Mouse (Mus musculus) left cerebral cortex, postnatal 36 days (tissue): ENCODE measurements at regions not wholly inside any gene's neighbourhood (a gene's known extent, or its start where the extent isn't known, plus 50 kb on each side); places are given as distances from the start of the nearest gene placed in this dataset.
"Not testable (repeated sequence)": the region's sequence is repeated elsewhere in the genome, so short reads cannot be mapped to it uniquely, and the experiment has no call there.

ENCODE experiments used
- DNase-seq, 2 experiments: peaks; one replicate each; pipeline ENCODE4 v3.0.0; 2021 to 2022; ENCODE audit warnings: low spot score in 2 of 2, mixed read lengths in 1 of 2
- intact Hi-C: fragments of 180-260 bp; cut with DNase I; formaldehyde crosslinking; loops from one replicate; pipeline ENCODE4 v1.15.1; 2025

DNA sequence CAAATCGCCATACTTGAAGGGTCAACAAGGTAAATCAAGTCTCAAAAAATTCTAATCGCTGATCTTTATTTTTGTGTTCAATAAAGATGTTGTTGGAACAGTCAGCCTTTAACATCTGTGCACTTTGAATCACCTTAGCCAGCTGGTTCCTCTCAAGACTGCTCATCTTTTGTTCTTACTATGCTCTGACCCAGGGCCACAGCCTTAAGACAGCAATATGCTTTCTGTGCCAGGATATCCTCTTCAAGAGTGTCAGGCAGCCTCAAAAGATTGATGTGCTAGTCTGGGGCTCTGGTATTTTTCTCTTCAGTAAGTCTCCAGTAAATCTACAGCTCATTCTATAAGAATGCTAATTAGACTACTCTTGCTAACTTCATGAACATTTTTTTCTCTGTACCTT is 199.9 kb downstream of the Dph6 start:
- DNase-seq: no peak
- intact Hi-C loops: no loop called here

DNA sequence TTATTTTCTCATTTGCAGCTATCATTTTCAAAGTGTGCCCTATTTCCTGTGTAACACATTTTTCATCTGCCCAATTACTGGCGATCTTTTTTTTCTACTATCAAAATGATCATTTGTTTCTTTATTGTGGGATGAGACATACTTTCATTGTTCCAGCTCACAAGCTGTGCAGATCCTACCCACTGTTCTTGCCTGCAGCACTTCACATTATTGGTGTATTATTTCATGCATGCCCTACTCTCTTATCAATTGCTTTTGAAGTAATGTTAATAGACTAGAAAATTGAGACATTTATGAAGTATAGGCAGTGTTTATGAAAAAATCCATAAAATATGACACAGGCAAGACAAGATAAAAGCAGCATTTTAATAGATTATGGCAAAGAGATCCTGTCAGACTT is 204.6 kb downstream of the Dph6 start:
- no peak for DNase-seq
- intact Hi-C loops: no loop called here

DNA sequence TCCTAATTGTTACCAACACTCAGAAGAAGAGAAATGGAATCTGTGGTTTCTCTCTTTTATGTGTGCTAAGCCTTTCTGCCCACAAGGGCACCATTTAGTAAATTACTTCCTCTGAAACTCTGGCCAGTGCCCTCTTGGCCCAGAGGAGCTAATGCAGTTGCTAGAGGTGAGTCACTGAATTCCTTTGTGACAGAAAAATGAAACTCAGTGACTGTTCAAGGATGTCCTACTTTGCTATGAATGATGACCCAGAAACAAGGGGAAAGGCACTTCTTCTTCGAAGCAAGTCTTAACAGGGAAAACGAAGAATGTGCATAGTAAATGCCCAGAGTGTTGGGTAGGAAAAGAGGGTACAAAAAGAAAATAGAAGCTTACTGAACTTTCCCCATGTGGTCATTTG is 211.0 kb downstream of the Dph6 start:
- intact Hi-C loops: no loop called here
- no peak for DNase-seq

DNA sequence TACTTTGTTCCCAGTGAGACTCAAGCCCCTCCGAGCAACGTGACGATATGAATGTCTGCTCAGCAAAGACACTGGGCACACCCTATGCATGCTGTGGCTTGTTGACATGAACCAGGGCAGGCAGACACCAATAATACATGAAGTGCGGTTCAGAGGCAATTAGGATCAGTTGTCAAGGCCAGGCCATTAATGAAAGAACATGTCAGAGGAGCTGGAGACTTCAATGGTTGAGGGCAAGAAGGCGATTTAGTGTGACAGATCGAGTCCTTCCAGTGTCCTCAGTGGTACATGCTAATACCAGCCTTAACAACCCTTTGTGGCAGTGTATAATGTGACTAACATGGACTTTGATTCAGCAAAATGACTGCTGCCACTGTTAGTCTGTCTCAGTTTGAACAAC is 213.8 kb downstream of the Dph6 start:
- intact Hi-C loops: no loop called here
- no peak for DNase-seq

DNA sequence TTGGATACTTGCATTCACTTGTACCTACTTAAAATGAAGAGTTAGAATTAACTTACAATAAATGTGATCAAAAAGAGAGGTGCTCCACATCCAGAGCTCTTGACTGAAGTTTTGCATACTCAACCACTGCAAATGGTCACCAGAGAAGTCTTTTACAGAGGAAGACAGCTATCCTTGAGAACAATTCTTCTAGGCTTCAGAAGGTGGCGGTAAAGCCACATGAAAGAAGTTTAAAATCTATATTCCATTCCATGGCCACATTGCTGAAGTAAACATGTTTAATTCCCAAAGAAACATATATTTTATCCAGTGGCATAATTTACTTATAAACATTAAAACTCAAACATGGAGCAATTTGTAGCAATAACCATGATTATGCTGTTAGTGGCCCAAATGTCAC is 215.1 kb downstream of the Dph6 start:
- no peak for DNase-seq
- intact Hi-C loops: no loop called here

DNA sequence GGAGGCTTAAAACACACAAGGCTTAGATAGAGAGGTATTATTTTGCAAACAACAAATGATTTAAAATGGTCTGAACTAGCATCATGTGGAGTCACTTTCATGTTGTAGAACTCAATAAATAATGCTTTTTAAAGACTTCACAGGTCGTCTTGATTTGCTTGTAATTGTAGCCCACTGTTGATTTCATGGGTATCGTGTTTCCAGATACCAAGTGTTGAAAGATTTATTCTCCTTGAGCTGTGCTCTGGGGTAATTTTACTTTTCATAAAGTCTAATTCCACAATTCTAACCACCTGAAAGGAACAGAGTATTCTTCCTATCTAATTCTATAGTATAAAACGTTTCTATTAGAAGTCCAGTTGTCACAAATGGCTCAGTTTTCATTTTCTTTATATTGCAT is 216.7 kb downstream of the Dph6 start:
- intact Hi-C loops: no loop called here
- no peak for DNase-seq

DNA sequence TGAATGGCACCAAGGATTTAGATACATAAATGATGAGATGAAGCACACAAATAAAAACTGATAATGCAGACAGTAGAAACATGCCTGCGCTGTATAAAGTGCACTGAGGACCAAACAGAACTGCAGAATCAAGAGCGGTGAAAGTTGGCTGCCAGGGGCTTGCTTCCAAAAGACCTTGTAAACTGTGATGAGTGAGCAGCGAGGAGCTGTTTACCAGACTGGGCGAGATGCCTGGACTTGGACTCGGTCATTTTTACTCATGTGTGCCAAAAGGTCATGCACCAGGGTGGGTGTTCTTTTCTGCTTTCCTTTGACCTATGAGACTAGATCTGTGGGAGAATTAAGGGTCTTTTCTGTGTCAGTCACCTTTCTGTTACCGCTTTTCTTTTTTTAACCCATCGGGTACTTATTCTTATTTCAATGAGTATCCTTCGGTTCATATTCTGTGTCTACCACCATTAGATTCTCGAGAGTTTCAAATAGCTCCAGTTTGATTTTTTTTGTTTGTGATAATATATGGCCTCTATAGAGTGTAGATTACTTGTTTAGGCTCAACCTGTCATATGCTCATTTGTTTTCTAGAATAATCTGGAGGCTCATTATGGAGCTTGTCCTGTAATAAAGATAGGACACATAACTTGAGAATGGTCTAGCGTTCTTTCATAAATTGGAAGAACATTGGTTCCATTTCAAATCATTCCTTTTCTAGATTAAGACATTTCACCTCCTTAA is 226.3 kb upstream of the Zfp770 start:
- DNase-seq: peak; percentile 7 to 10
- intact Hi-C loops: no loop called here

DNA sequence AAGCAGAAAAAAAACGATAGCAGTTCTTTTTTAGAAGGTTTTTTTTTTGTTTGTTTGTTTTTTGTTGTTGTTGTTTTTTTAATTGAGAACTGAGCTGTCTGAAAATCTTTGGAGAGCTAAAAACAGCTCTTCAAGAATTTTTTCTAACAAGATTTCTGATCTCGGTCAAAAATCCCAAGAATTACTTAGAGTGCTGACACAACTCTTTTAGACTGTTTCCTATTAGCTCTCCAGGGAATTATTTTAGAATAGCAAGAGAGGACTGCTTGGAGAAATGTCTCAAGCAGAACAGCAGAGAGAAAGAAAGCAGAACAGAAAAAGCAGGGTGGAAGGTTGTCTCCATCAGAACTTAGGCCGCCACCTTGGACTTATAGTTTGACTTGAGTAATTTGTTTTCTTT is 218.1 kb upstream of the Zfp770 start:
- DNase-seq: no peak
- intact Hi-C loops: no loop called here

DNA sequence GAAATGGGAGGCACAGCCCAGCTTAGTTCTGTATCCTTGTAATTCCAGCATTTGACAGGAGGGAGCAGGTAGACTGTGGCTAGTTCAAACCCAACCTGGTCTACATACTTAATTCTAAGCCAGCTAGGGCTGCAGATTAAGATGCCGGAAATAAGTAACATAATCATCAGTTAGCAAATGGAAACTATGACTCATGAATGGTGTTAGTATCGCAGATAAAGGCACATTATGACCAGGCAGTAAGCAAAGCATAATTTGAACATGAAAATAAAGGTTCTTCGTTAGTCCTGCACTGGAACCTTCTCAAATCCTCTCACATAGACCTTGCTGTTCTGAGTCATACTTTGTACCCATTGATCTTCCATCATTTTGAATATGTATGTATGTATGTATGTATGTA is 211.7 kb upstream of the Zfp770 start:
- intact Hi-C loops: no loop called here
- DNase-seq: no peak

DNA sequence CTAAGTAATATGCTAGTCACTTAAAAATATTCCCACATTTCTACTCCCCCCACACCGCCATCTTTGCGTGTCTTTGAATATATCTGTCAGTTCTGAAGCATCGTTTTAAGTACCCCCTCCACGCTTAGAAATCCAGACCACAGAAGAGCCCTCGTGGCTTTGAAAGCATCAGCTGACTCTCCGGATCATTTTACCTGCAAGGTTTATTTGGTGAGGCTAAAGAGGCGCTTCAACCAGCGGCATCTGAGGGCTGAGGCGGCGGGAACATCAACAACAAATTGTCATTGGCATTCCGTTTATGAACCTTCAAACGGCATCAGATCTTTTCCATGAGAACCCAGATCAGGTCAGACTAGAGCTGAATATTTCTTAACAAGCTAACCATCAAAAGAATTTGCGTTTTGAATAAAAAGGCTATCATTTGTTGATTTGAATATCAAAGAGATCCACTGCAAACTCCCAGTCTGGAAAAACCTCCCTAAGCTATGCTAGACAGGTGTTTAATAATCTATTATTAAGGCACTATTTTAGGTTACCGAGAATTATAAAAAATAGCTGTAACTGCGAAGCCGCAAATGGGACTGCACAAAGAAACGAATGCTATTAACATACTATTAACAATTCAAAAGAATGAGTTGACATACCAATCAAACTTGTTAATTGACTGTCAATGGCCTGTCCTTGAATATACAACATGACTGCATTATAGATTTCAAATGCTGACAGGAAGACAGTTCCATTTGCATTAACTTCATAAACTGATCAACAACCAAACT is 210.9 kb upstream of the Zfp770 start:
- no peak for DNase-seq
- intact Hi-C loops: no loop called here

DNA sequence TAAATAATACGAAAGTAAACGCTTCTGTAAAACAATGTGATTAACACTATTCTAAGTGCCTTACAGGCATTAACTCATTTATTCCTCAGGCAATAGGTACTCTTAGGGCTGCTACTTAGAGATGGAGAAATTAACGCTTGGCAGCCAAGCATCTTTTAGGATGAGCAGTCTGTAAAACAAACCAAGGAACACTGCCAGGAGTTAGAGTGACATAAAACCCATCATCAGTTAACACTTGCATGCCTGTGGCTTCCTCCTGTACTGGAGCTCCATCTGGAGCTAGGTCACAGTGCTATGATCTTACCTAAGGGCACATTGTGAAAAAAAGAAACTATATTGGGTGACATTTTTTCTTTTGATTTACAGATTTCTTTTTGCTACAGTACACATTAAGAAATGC is 209.4 kb upstream of the Zfp770 start:
- intact Hi-C loops: no loop called here
- no peak for DNase-seq

DNA sequence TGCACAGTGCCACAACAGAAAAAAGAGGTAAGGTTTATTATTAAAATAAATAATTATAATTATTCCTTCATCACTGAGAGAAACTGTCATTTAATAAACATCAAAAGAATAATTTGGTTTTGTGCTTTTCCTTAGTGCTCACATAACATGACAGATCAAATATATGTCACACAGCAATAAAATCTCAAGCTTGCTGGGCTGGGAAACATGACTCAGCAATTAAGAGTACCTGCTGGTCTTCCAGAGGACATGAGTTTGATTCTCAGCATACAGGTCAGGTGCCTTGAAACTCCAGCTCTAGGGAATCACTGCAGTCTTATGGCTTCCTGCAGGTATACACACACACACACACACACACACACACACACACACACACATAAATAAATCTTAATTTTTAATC is 208.3 kb upstream of the Zfp770 start:
- no peak for DNase-seq
- intact Hi-C loops: no loop called here

DNA sequence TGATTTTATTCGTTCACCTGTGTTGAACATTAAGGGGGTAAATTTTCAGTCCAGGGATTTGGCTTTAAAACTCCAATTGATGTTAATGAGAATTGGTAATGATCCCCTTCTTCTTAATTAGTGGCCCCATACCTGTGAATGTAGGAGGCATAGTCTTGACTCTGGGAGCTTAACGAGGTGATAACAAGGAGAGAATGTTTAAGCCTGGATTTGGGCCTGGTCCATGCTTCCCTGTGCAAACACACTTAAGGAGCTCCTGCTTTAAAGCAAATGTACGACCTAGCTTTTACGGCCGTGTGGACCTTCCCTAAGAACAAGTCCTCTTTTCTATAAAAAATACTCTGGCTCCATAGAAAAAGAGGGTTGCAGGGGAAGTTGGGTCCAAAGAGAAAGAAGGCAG is 206.1 kb upstream of the Zfp770 start:
- no peak for DNase-seq
- intact Hi-C loops: no loop called here

DNA sequence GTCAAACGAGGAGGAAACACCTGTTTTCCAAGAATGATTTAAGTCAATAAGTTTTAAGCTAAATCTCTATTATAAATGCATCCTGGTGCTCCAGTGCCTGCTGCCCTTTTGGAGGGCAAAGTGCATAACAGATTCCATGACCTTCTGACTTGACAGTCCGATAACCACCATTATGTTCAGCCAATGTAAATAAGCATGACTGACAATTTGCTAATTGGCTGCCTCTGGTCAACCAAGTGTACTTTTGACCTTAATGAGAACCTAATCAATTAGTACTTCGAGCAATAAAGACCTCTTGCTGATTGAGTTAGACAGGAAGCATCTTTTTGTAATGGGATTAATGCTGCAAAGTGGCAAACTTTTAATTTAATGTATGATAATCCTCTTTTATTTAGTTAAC is 183.3 kb upstream of the Zfp770 start:
- intact Hi-C loops: no loop called here
- DNase-seq: no peak

DNA sequence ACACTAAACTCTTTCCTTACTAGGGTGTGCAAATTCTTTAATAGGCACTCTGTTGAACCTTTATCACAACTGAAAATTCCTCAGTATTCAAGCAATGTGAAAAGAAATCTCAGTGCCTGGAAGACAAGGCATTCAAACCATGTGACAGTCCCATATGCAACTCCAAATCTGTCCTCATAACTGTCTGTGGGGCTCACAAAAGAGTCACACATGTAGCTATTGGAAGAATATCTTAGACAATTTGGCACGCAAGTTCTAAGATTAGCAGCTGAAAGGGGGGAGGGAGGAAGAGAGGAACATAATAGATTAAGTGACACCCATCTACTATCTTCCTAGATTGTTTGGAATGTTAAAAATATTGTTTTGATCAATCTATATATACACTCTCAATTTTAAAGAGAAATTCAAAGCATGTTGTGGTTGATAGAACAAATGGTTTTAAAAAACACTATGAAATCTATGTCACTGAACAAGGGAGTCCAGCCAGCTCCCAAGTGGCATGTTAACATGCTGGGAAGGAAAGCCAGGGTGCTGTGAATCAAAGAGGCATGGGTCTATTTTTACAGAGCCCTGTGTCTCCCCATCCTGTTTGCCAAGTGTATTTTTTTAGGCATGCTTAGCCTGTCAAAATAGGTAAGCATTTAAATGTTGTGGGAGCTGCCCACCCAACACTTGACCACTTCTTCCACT is 177.7 kb upstream of the Zfp770 start:
- no peak for DNase-seq
- intact Hi-C loops: no loop called here

DNA sequence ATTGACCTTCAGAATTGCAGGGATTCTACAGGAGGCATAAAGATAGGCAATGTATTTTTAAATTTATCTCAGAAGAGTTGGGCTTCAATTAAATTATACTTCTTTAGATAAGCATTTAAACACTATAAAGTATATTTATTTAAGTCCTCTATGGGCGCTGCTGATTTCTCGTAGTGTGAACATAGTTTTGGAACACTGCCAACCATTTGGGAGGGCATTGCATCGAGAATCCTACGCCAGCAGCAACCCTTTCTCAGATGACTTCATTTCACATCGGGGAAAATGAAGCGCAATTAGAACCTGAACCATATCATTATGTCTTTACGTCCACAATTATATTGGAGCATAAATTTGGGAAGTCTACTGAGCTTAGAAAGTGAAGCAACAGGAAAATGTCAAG is 172.2 kb upstream of the Zfp770 start:
- intact Hi-C loops: no loop called here
- DNase-seq: no peak

DNA sequence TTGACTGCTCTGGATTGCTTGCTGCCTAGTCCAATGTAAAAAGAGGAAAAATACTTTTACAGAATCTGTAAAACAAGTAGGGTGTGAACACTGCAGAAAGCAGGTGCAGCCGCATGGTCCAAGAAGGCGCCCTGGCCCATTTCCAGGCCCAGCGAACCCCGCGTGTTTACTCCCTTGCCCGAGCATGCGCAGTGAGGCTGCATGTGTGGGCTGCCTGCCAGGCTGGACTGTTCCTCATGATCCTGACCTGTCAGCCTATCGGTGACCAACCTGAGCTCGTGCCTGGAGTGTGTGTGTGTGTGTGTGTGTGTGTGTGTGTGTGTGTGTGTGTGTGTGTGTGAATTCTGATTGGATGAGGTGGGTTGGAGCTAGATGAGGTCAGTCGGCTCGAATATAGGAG is 152.6 kb upstream of the Zfp770 start:
- intact Hi-C loops, DNase-seq: not testable (repeated sequence)

DNA sequence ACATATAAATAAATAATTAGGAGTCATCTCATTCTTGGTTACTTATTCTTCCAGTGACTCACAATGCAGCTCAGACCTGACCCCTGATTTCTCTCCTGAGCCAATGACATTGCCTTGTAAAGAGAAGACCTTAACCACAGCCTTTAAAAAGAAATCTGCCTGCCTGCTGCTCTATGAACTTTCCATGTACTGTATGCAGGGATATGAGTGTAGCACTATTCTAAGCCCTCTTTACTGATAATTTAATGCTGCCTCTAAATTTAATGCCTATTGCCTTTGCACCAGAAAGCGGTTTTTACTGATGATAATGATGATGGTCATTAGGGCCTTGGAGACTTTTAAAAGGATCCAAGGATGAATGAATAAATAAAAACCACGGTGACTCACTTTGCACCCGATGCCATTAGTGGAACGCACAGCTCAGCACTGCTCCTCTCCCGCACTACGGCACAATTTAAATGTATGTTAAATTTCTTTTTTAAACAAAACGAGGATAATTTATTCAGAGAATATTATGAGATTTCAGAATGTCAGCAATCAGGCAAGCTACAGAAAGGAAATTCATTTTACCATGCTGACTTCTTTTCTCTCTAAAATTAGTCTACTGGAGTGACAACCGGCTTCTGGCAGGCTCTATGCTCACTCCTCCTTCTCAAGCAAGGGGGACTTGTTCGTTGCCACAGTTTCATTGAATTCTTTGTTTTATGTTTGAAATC is 139.5 kb upstream of the Zfp770 start:
- no peak for DNase-seq
- intact Hi-C loops: no loop called here

DNA sequence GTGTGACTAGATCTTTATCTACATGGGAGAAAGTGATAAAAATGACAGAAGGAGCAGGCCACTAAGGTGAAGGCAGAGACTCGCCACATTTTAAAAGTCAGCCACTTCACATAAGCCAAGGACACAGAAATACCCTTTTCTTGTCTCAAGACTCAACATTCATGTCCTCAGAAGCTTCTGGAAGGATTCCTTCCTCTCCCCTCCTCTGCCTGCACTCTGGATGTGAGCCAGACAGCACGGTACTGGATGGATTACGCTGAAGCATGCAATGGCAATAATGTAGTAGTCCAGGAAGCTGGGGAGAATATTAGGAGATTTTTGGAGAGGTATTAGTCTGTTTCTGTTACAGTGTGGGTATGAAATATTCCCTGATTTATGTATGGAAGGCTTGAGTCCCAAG is 100.5 kb upstream of the Zfp770 start:
- intact Hi-C loops: no loop called here
- no peak for DNase-seq

DNA sequence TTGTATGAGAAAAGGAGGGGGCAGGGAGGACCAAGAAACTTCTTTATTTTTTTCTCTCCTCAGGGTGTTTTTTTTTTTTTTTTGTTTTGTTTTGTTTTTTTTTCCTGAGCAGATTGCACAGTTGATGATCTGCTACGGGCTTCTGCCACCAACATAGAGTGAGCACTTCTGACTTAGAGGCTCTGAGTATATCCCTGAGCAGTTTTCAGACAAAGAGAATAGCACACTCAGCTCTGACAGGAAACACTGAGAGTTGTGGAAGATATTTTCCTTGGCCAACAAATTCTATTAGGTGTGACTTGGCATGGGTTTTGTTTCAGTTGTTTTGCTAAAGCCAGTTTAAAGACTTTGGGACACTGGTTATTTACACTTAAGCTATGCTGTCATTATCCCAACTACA is 93.8 kb upstream of the Zfp770 start:
- intact Hi-C loops: no loop called here
- no peak for DNase-seq
